Mouse (Mus musculus) CH12.LX (cell line): Measurements from ENCODE around the gene Pam. TPM values are rescaled to one million over a fixed set of nuclear protein-coding genes. Genes with fewer than 3 reads are reported as not detected.

ENCODE experiments used
- DNase-seq: peaks from one replicate; pipeline ENCODE4 v3.0.0-alpha.2; 2013; ENCODE audit errors: extremely low read depth
- H3K27ac ChIP-seq: 2 replicates; pipeline ENCODE4 v1.5.1; 2012; ENCODE audit warnings: low read depth, mild to moderate bottlenecking, control low read depth, moderate library complexity; ENCODE audit not compliant: insufficient read depth
- H3K27me3 ChIP-seq: replicated peaks from 2 replicates; pipeline ENCODE3; 2012; ENCODE audit warnings: inconsistent platforms
- H3K36me3 ChIP-seq, 2 experiments: replicated peaks in 1 of 2; 2 replicates each; pipeline versions ENCODE3 to v1.6.1; 2012; ENCODE audit warnings: inconsistent platforms in 1 of 2, low read length in 1 of 2, mild to moderate bottlenecking in 1 of 2, mixed read lengths in 1 of 2, moderate library complexity in 1 of 2; ENCODE audit not compliant: control insufficient read depth in 1 of 2, insufficient read depth in 1 of 2
- H3K4me1 ChIP-seq, 2 experiments: 2 replicates each; pipeline ENCODE4 v1.6.1; 2012; ENCODE audit warnings: inconsistent platforms in 1 of 2, moderate library complexity in 1 of 2; ENCODE audit not compliant: insufficient read depth in 2 of 2, control insufficient read depth in 1 of 2
- H3K4me2 ChIP-seq: 2 replicates; pipeline ENCODE4 v1.6.1; 2012; ENCODE audit warnings: low read depth, mild to moderate bottlenecking, control low read depth; ENCODE audit not compliant: poor library complexity, insufficient read depth, severe bottlenecking
- H3K4me3 ChIP-seq, 3 experiments: fragments of 150-350 bp in 1 of 3; sonication (generic) in 1 of 3; replicated peaks in 1 of 3; 2 replicates each; pipeline versions ENCODE3 to v1.5.1; 2011 to 2012; ENCODE audit warnings: low read depth in 2 of 3, low read length in 2 of 3, mild to moderate bottlenecking in 2 of 3, moderate library complexity in 2 of 3, control low read depth in 1 of 3, improper control_type of control experiment in 1 of 3, inconsistent platforms in 1 of 3, mixed read lengths in 1 of 3; ENCODE audit not compliant: poor library complexity in 1 of 3
- H3K79me2 ChIP-seq: replicated peaks from 2 replicates; pipeline ENCODE4 v1.6.1; 2012; ENCODE audit warnings: mild to moderate bottlenecking, moderate library complexity; ENCODE audit not compliant: control insufficient read depth, poor library complexity, insufficient read depth, severe bottlenecking; ENCODE audit errors: extremely low read depth
- H3K9ac ChIP-seq: 2 replicates; pipeline ENCODE4 v1.6.1; 2012; ENCODE audit warnings: low read depth, mild to moderate bottlenecking, control low read depth, moderate library complexity; ENCODE audit not compliant: insufficient read depth
- H3K9me3 ChIP-seq: replicated peaks from 2 replicates; pipeline ENCODE3; 2012; ENCODE audit warnings: low read length, inconsistent platforms, mixed read lengths
- CHD1 ChIP-seq: IDR thresholded peaks from 2 replicates; pipeline ENCODE4 v1.6.1; 2012; ENCODE audit warnings: low read depth, low read length, improper control_type of control experiment, inconsistent platforms
- CHD2 ChIP-seq: IDR thresholded peaks from 2 replicates; pipeline ENCODE4 v1.6.1; 2011; ENCODE audit warnings: low read length, improper control_type of control experiment
- E2F4 ChIP-seq: IDR thresholded peaks from 2 replicates; pipeline ENCODE4 v1.6.1; 2011; ENCODE audit warnings: low read depth, low read length, improper control_type of control experiment; ENCODE audit not compliant: insufficient replicate concordance
- EP300 ChIP-seq: IDR thresholded peaks from 2 replicates; pipeline ENCODE4 v1.6.1; 2011; ENCODE audit warnings: low read length, improper control_type of control experiment
- ETS1 ChIP-seq: conservative IDR thresholded peaks from 2 replicates; pipeline ENCODE4 v1.6.1; 2012; ENCODE audit warnings: low read depth, mild to moderate bottlenecking, inconsistent platforms, low read length, improper control_type of control experiment, moderate library complexity
- GABPA ChIP-seq: IDR thresholded peaks from 2 replicates; pipeline ENCODE4 v1.6.1; 2012; ENCODE audit warnings: low read depth, low read length, improper control_type of control experiment, inconsistent platforms; ENCODE audit not compliant: insufficient replicate concordance
- JUND ChIP-seq: conservative IDR thresholded peaks from 2 replicates; pipeline ENCODE4 v1.6.1; 2011; ENCODE audit warnings: low read depth, low read length, improper control_type of control experiment
- MAZ ChIP-seq: IDR thresholded peaks from 2 replicates; pipeline ENCODE4 v1.6.1; 2012; ENCODE audit warnings: low read depth, mild to moderate bottlenecking, inconsistent platforms, low read length, improper control_type of control experiment, moderate library complexity
- MXI1 ChIP-seq: IDR thresholded peaks from 2 replicates; pipeline ENCODE4 v1.6.1; 2011; ENCODE audit warnings: mild to moderate bottlenecking, low read depth, low read length, improper control_type of control experiment
- NELFE ChIP-seq: IDR thresholded peaks from 2 replicates; pipeline ENCODE4 v1.6.1; 2011; ENCODE audit warnings: low read depth, low read length, improper control_type of control experiment
- NRF1 ChIP-seq: IDR thresholded peaks from 2 replicates; pipeline ENCODE4 v1.6.1; 2014; ENCODE audit warnings: low read depth, mild to moderate bottlenecking, inconsistent platforms, low read length, improper control_type of control experiment, moderate library complexity
- POLR2A ChIP-seq: IDR thresholded peaks from 2 replicates; pipeline ENCODE4 v1.6.1; 2011; ENCODE audit warnings: low read depth, mild to moderate bottlenecking, improper control_type of control experiment, low read length
- RAD21 ChIP-seq: IDR thresholded peaks from 2 replicates; pipeline ENCODE4 v1.6.1; 2011; ENCODE audit warnings: low read depth, mild to moderate bottlenecking, low read length, improper control_type of control experiment, moderate library complexity
- RCOR1 ChIP-seq: conservative IDR thresholded peaks from 2 replicates; pipeline ENCODE4 v1.6.1; 2012; ENCODE audit warnings: low read depth, mild to moderate bottlenecking, inconsistent platforms, low read length, improper control_type of control experiment
- SIN3A ChIP-seq: IDR thresholded peaks from 2 replicates; pipeline ENCODE4 v1.6.1; 2012; ENCODE audit warnings: low read length, improper control_type of control experiment, inconsistent platforms
- TBP ChIP-seq: conservative IDR thresholded peaks from 2 replicates; pipeline ENCODE4 v1.6.1; 2011; ENCODE audit warnings: low read depth, low read length, improper control_type of control experiment
- TCF12 ChIP-seq: IDR thresholded peaks from 2 replicates; pipeline ENCODE4 v1.6.1; 2014; ENCODE audit warnings: low read depth, mild to moderate bottlenecking, inconsistent platforms, low read length, improper control_type of control experiment
- UBTF ChIP-seq: IDR thresholded peaks from 2 replicates; pipeline ENCODE4 v1.6.1; 2012; ENCODE audit warnings: low read depth, mild to moderate bottlenecking, inconsistent platforms, low read length, improper control_type of control experiment, moderate library complexity
- USF1 ChIP-seq: IDR thresholded peaks from 2 replicates; pipeline ENCODE4 v1.6.1; 2014; ENCODE audit warnings: low read depth, mild to moderate bottlenecking, inconsistent platforms, low read length, improper control_type of control experiment
- USF2 ChIP-seq: conservative IDR thresholded peaks from 2 replicates; pipeline ENCODE4 v1.6.1; 2011; ENCODE audit warnings: low read depth, low read length, improper control_type of control experiment
- ZC3H11A ChIP-seq: IDR thresholded peaks from 2 replicates; pipeline ENCODE4 v1.6.1; 2012; ENCODE audit warnings: low read depth, mild to moderate bottlenecking, inconsistent platforms, low read length, improper control_type of control experiment
- ZKSCAN1 ChIP-seq: IDR thresholded peaks from 2 replicates; pipeline ENCODE4 v1.6.1; 2012; ENCODE audit warnings: low read depth, inconsistent platforms, low read length, improper control_type of control experiment, borderline replicate concordance
- dilution Hi-C: fragments of 300-500 bp; cut with MboI; formaldehyde crosslinking; loops from 2 replicates; pipeline ENCODE4 v1.14.3; 2020; ENCODE audit warnings: low sequenced_read_pairs; ENCODE audit not compliant: extremely low pct_unique_long_range_greater_than_20kb, extremely low pct_ligation_motif_present
- in situ Hi-C: fragments of 300-500 bp; cut with MboI; formaldehyde crosslinking; loops from 3 replicates; pipeline ENCODE4 v1.14.3; 2019; ENCODE audit warnings: low sequenced_read_pairs, low pct_ligation_motif_present, low pct_unique_long_range_greater_than_20kb, mixed read lengths
- polyA plus RNA-seq: library from polyadenylated mRNA; unstranded; fragments of >175 nt; gene quantifications from 2 replicates; pipeline ENCODE4 v1.2.1, GENCODE M21; 2012; ENCODE audit warnings: low read depth; ENCODE audit not compliant: insufficient read length
- total RNA-seq, 2 experiments: library from RNA; depleted of rRNA; stranded (reverse); fragments of 300-350 nt in 1 of 2; fragments of >200 nt in 1 of 2; gene quantifications; 2 replicates each; pipeline ENCODE4 v1.2.3; 2012 to 2014

The Pam gene
- total and polyA plus RNA-seq, 3 experiments, result 0.24 TPM; not detected in 2

DNA sequence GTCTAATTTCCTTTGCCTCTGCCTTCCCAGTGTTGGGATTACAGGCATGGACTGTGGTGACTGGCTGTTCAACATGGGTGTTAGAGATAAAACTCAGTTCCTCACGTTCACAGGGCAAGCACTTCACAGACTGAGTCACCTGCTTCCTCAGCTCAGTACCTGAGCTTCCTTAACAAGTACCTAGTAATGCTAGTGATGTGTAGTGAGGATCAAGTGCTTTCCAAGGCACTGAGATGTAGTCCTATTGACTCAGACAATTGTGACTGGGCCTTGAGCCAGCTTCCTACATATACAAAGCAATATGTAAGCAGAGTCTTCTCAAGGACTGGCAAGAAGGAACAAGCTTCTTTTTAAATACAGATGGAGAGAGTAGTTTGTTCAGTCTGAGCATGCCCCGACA, 131.7 kb downstream of the Pam start:
- Histone ChIP-seq H3K36me3 (no peaks in the 10 kb centered on the region), H3K9ac (no peak overlapping the region), H3K4me3 (no peak overlapping the region), H3K9me3 (peaks cover 57% of the 10 kb centered on the region), H3K4me2 (no peak overlapping the region), H3K27ac (no peak overlapping the region), H3K4me1 (no peaks in the 10 kb centered on the region), H3K79me2 (no peaks in the 10 kb centered on the region), H3K27me3 (no peaks in the 10 kb centered on the region)
- in situ Hi-C loops (no loop called here), dilution Hi-C loops (no loop called here)
- TF ChIP-seq GABPA, result no peak
- TF ChIP-seq USF2, result no peak
- TF ChIP-seq ZC3H11A, result no peak
- TF ChIP-seq POLR2A, result no peak
- TF ChIP-seq TBP, result no peak
- TF ChIP-seq ZKSCAN1, result no peak
- no peak for TF ChIP-seq CHD2
- no peak for DNase-seq

DNA sequence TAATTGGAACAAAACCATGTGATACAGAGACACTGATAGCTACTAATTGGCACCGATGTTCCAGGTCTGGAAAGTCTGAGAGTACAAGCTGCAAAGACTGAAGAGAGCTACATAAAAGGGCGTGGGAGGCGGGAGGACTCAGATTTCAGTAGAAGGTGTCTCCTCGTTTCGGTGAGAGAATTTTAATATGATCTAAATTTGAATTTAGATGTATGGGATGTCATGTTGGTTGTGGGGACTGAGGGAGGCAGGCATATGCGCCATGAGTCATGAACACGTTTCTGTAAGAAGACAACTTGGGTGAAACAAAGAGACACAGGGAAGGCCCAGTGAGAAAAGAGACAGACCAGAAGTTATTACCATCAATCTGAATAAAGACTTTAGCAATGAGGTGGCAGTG, 133.3 kb downstream of the Pam start:
- no peak overlapping the region for H3K9ac ChIP-seq
- DNase-seq, result no peak
- in situ Hi-C loops (no loop called here), dilution Hi-C loops (no loop called here)
- no peak overlapping the region for H3K27ac ChIP-seq
- H3K79me2 ChIP-seq, result no peaks in the 10 kb centered on the region
- no peaks in the 10 kb centered on the region for H3K36me3 ChIP-seq
- no peak overlapping the region for H3K4me2 ChIP-seq
- no peak overlapping the region for H3K4me3 ChIP-seq
- H3K4me1 ChIP-seq, result no peaks in the 10 kb centered on the region
- peaks cover 53% of the 10 kb centered on the region for H3K9me3 ChIP-seq
- TF ChIP-seq GABPA (no peak), NRF1 (no peak), UBTF (no peak)
- no peaks in the 10 kb centered on the region for H3K27me3 ChIP-seq

DNA sequence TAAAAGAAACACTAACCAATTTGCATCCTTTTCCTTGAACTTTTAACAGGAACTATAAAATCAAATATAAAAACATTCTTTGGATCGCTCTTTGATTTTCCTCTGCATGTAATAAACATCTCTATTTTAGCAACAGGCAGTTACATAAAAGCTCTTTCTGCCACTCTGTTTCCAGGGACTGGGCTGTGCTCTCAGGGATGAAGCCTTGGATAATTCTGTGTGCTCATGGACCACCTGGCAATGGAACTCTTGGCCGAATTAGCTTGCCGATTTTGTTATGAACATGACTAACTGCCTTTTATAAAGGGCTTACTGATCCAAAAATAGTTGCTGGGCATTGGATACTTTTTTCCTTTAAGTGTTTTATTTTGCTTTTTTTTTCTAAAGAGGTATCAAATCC, 134.8 kb downstream of the Pam start:
- no peaks in the 10 kb centered on the region for H3K27me3 ChIP-seq
- in situ Hi-C loops, result no loop called here
- no peaks in the 10 kb centered on the region for H3K36me3 ChIP-seq
- no peak overlapping the region for H3K27ac ChIP-seq
- H3K4me2 ChIP-seq, result no peak overlapping the region
- no peak for TF ChIP-seq POLR2A
- TF ChIP-seq GABPA, result no peak
- TF ChIP-seq ZKSCAN1, result no peak
- TF ChIP-seq UBTF, result no peak
- no peak for TF ChIP-seq CHD1
- TF ChIP-seq USF2, result no peak
- no peak for TF ChIP-seq NELFE
- TF ChIP-seq MAZ, result no peak
- no peak for TF ChIP-seq ETS1
- no peak for TF ChIP-seq RCOR1
- TF ChIP-seq USF1, result no peak
- no peak for TF ChIP-seq MXI1
- no peak for TF ChIP-seq TBP
- TF ChIP-seq TCF12, result no peak
- TF ChIP-seq RAD21, result no peak
- no peak for TF ChIP-seq NRF1
- no peak for TF ChIP-seq JUND
- TF ChIP-seq E2F4, result no peak
- TF ChIP-seq SIN3A, result no peak
- TF ChIP-seq EP300, result no peak
- H3K9me3 ChIP-seq, result peaks cover 57% of the 10 kb centered on the region
- H3K4me1 ChIP-seq, result no peaks in the 10 kb centered on the region
- no peak overlapping the region for H3K9ac ChIP-seq
- dilution Hi-C loops, result no loop called here
- no peaks in the 10 kb centered on the region for H3K79me2 ChIP-seq
- no peak for DNase-seq
- H3K4me3 ChIP-seq, result no peak overlapping the region
